Mouse (Mus musculus) erythroblast, embryonic 14.5 days (primary cell): ENCODE measurements around the gene Acss3.

Source experiments
- GATA1 ChIP-seq: IDR thresholded peaks from 2 replicates; pipeline ENCODE4 v1.6.1; 2012; ENCODE audit warnings: low read length, inconsistent platforms, mixed read lengths
- TAL1 ChIP-seq: IDR thresholded peaks from 3 replicates; pipeline ENCODE4 v1.6.1; 2012; ENCODE audit warnings: low read length, inconsistent platforms, mixed read lengths

GRCm38 (mm10) chr10:107122744-107123528, 532 bp downstream of the Acss3 start:
- no peak for TF ChIP-seq GATA1
- no peak for TF ChIP-seq TAL1
